ENCODE assay signal across 8 mouse cellular contexts in the genomic region with DNA sequence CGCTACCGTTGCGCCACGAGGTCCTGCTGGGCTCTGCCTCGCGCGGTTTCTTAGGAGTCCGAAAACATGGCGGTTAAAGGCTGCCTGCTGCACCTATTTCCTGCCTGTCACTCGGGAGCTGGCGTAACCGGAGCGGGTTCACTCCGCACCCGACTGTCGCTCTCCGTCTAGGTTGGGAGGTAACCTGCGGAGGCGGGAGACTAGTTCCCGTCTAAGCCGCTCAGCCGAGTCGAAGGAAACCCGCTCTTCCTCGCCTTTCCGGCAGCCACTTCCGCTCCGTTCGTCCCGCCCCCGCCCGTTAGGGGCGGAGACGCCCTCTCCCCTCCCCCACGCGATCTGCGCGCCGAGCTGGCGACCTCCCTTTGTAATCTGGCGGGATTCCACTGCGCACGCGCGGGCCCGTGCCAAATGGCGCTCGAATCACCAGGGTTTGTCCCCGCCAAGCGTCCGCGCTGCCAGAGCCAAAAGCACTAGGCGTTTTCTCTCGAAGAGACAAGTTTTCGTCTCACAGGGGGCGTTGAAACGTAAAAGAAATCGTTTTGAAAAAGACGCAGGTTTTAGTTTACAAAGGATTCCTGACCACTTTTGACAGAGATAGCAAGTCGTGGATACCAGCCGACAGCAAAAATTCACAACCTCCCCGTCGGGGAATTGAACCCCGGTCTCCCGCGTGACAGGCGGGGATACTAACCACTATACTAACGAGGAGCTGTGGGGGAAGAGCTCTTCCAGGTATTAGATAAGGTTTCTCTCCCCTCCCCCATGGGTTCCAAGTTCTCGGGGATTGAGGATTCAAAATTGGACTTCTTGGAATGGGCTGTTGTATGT. TPM values are rescaled to one million over a fixed set of nuclear protein-coding genes. Genes with fewer than 3 reads are reported as not detected.
DNase-seq lines count a peak whose midpoint lies in the region; ATAC-seq lines count a peak whose summit lies in the region.

No protein-coding gene starts in this region.

- H3K4me3 ChIP-seq in hindbrain, embryonic 15.5 days, result peak overlapping the region; percentile 63

- peak; percentile 92 for ATAC-seq in hindbrain, embryonic 15.5 days (ENCODE audit: low FRiP score, low read depth)

- peak; percentile 95 for DNase-seq in R1 (ENCODE audit: low read depth, low spot score)
- DNase-seq in cerebellum, postnatal 25 days, result peak; percentile 100
- DNase-seq in frontal cortex, postnatal 36 days (ENCODE audit: low spot score in 2 of 2), result peak; percentile 98 to 99
- peak; percentile 96 for DNase-seq in left cerebral cortex, adult 11 months (ENCODE audit: low spot score)
- peak; percentile 99 to 100 for DNase-seq in lung, postnatal 4 days
- peak; percentile 99 for DNase-seq in retina, postnatal 7 days (ENCODE audit: low read depth, low spot score)
- DNase-seq in urinary bladder, adult 2 months (ENCODE audit: low spot score), result peak; percentile 100

- peak overlapping the region; percentile 67 for H3K9ac ChIP-seq in hindbrain, embryonic 15.5 days

- H3K9me3 ChIP-seq in hindbrain, embryonic 15.5 days, result no peaks in the 10 kb centered on the region

- H3K27ac ChIP-seq in hindbrain, embryonic 15.5 days (replicated peaks), result peak overlapping the region; percentile 98

- under 1% methylated on average over 69 of the region's 69 CpGs for WGBS in hindbrain, embryonic 15.5 days

- no peaks in the 10 kb centered on the region for H3K36me3 ChIP-seq in hindbrain, embryonic 15.5 days

- H3K27me3 ChIP-seq in hindbrain, embryonic 15.5 days, result no peaks in the 10 kb centered on the region

- peak overlapping the region; percentile 59 for H3K4me2 ChIP-seq in hindbrain, embryonic 15.5 days

- H3K4me1 ChIP-seq in hindbrain, embryonic 15.5 days (replicated peaks), result peaks cover 27% of the 10 kb centered on the region

RNA-seq across cellular contexts. Expression of a gene that starts 0.6 kb away (rescaled TPM):
- 96.7 and 108 TPM in 2 replicates for polyA plus RNA-seq in hindbrain, embryonic 15.5 days (2015; fragmentation: Nextera tagmentation; extraction: Ambion mirVana)
- polyA plus RNA-seq in urinary bladder, adult 2 months (2012; rRNA removed), result 66.1 and 77.0 TPM in 2 replicates

RNA-seq across cellular contexts. Expression of a gene that starts 57.8 kb away (rescaled TPM):
- polyA plus RNA-seq in hindbrain, embryonic 15.5 days (2015; fragmentation: Nextera tagmentation; extraction: Ambion mirVana), result 567 and 590 TPM in 2 replicates
- 529 and 576 TPM in 2 replicates for polyA plus RNA-seq in urinary bladder, adult 2 months (2012; rRNA removed)

Comparison
In these comparisons a context has a peak if more than half of its experiments do, and no peak if none do; other contexts are left out.
1. Peak in every context shown above with its lines: DNase-seq, ATAC-seq, H3K4me3 ChIP-seq and H3K27ac ChIP-seq.